Mouse (Mus musculus): ENCODE data around the gene Scnm1. TPM values are rescaled to one million over a fixed set of nuclear protein-coding genes. Genes with fewer than 3 reads are reported as not detected.
"Not testable (repeated sequence)": the region's sequence is repeated elsewhere in the genome, so short reads cannot be mapped to it uniquely, and the experiment has no call there.

The Scnm1 gene
- total RNA-seq, 2 experiments from 2014 or later = 33.9 to 34.2 TPM

DNA sequence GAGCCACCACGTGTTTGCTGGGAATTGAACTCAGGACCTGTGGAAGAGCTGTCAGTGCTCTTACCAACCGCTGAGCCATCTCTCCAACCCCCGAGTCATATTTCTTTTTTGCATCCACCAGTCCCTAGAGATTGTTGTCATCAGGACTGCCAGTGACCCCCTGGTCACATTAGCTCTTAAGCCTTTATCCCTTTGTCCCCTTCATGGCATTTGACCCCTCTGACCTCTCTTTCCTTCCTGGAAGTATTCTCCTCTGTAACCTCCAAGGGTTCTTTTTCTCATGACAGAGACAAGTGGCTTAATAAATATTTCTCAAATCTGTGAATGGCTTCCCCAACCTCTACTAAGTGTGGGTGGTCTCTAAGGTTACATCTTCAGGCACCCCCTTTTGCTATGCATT lies 14.1 kb upstream of the Scnm1 start:
- DNase-seq = no peak

DNA sequence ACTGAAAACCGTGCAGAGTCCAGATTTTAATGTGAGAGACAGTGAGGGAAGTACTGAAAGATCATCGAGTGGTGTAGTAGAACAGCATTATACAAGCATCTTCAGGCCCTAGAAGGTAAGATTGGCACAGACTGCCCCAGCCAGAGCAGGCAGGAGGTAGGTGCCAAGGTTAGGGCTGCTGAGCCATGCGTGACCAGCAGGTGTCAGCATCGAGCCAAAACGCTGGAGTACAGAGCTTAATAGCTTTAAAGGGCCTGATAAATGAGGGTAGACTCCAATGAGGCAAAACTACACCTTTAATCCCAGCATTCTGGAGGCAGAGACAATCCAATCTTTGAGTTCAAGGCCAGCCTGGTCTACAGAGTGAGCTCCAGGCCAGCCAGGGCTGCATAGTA lies 8.8 kb upstream of the Scnm1 start:
- DNase-seq = peak; percentile 93

DNA sequence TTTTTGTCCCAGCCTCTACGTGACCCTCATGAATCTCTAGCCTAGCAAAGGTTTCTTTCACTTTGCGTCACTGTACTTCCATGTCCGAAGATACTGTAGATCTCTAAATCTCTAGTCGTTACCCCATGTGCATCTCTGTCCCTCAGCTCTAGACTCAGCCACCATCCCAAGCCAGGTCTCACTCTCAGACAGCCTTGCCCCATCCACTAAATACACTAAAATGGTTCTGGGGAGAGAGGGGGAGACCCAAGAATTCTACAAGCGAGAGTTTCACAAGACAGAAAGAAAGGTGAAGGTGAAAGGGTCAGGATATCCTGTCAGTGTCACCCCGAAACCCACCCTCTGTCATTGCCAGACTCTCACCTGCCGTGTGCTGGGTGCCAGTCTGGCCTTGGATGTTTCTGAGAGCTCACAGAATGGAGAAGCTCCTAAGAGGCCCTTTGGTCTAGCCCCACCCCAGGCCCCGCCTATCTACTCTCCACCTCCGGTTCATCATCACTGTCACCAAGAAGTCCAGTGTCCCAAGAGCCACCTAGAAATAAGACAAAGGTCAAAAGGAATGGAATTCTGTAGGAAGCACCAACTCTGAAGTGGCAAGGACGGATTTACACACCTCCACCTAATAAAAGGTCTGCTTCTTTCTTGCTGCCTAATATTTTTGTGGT lies 8.3 kb upstream of the Scnm1 start, which contains the start of gene Tnfaip8l2:
TSS of gene Tnfaip8l2 (minus strand) at position 409 of the 665 bp plus-strand sequence.
- no peak for DNase-seq

DNA sequence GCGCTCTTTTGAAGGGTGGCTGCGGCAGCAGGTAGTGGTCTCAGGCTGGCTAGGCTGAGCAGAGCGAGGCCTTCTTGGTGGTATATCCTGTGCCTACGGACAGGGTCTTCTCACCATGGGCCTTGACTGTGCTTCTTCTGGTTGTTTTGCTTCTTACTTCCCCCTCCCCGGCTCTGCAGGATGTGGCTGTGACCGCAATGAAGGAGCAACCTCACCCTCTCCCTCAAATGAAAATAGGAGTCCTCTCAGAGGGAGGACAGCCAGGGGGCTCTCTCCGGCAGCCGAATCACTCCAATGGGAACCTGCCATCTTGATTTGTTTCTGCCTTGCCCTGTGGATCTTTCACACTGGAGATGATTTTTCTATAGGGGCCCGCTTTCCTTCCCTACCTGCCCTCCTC lies 7.7 kb upstream of the Scnm1 start:
- DNase-seq = no peak

DNA sequence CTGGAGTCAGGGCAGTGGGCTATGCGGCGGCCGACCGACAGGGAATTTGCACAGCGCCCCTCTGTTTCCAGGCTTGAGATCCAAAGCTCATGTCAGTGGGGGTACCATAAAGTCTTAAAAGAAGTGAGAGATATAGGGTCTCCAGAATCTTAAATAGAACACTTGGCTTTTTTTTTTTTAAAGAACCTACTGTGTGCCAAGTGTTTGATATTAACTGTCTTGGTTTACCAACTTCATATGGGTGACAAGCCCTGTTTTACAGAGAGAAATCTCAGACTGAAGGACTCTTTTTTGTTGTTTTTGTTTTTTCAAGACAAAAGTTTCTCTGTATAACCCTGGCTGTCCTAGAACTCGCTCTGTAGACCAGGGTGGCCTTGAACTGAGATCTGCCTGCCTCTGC lies 7.0 kb upstream of the Scnm1 start:
- DNase-seq = no peak

DNA sequence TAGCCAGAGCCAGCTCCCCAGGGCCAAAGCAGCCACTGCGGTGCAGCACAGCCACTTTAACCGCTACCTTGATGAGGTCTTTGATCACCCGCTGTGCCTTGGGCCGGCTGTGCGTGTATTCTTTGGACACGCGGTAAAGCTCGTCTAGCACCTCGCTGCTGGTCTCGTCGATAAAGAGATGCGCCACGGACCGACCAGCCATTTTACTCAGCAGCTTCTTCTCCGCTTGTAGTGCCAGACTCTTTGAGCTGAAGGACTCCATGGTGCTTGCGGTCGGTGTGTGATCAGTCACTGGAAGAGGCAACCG lies 6.4 kb upstream of the Scnm1 start:
- no peak for DNase-seq

DNA sequence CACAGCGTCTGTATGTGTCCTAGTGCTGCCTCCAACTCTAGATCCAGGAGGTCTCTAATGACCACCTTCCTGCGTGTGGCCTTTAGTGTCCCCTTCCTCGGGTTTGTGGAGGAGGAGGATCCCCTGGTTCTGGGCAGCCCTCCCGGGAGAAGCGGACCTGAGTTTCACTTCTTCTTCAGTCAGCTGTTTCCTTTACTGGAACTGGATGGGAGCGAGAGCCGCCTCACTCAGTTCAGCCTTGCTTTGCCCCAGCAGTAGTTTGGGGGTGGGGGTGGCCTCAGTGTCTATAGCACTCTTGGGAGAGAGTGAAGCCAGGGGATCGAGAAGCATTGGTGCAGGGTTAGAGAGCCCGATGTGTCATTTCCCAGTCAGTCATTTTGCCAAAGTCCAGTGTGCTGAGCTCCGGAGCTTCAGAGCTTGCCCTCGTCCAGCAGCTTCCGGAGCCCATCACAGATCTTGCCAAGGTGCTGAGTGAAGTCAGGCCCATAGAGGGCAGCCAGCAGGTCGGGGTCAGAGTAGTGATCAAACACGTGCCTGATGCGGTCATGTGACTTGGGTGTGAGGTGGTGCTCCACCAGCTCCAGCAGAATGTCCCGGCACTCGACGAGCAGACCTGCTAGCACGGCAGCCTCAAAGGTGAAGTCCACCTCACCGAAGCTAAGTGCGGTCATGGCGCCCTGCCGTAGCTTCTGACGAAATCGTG lies 5.9 kb upstream of the Scnm1 start:
- no peak for DNase-seq

DNA sequence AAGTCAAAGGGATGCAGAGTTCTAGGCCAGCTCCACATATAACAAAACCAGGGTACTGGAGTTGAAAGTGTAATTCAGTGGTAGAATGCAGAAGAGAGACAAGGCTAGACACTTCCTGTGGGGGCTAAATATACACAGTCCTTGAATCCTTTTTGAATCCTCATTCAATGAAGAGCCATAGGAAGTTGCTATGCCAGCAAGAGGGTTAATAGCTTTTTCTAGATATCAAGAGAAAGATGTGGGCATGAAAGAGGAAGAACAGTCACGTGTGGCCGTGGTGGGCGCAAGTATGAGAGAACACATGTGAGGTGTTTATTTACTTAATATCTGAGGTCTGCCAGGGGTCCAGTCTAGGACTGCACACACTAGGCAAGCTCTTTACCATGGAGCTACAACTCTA lies 2.5 kb upstream of the Scnm1 start:
- no peak for DNase-seq

DNA sequence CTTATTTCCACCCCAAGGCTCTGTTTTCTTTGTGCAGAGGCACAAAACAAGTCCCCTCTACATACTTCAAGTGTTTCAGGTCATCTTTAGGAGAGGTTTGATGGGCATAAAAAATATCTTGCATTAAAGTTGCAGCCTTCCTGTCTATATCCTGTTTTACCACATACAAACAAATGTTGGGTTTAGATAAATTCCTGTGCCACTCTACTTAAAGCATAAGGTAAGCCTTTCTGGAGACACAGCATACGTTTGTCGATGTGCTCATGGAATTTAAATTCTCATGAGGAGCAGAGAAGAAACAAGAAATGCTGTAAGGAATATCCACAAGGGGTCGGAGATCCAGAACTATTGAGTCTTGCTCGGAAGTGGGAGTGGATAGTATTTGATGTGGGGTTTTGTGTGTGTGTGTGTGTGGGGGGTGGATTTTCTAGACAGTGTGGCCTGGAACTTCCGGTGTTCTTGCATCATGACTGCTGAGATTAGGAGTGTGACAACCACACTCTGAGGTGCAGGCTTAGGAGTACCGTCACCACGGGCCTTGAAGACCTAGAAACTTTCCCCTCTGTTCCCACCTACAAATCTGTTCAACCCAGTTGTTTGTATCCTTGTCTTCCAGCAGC lies 1.7 kb upstream of the Scnm1 start:
- no peak for DNase-seq

DNA sequence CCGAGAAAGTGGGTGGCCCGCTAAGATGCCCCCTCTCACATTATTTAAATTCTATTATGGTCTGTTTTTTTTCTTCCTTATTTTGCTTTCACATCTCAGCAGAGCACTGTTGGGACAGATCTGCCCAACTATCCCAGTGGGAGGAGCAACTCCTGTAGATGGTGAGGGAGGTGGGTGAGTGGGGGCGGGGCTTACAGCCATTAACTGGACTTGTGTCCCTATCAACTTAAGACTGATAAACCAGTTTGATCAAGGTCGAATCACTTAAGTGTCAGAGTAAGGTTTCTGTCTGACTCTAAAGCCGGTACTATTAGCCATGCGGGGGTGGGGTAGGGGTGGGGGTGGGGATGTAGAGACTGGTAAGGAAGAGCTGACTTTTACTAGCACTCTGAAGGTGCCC lies 1.2 kb upstream of the Scnm1 start:
- DNase-seq = peak; percentile 57

DNA sequence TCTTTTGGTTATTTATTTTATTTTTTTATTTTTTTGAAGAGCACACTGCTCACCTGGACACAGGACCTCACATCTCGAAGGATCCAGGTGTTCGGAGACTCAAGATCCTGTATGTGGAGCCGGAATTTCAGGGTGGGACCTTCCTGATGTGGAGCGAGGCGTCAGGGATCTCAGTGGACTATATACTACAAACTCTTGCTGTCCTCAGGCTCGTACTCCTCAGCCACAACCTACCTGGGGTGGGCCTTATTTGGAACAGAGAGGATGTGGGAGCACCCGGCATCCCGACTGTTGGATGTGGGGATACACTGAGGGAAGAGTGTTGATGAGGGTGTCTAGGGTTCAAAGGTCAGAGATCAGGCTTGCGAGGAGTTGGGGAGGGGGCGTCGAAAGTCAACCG lies 322 bp upstream of the Scnm1 start:
- DNase-seq = not testable (repeated sequence)

DNA sequence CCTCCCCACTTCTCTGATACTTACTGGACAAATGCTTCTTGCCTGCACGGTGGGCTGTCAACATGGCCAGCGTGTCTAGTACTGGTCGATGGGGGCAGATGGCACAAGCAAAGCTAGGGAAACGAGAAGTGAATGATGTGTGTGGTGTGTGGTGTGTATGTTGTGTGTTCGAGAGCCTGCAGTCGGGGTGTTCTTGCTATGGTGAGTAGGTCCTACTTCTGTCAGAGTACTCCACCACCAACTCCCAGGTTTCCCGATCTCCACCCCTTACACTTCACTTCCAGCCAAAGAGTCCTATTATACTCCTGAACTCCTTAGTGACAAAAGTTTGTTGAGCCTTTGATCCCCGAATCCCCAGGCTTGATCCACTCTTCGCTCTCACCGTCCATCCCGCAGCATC lies 635 bp downstream of the Scnm1 start:
- DNase-seq = no peak

DNA sequence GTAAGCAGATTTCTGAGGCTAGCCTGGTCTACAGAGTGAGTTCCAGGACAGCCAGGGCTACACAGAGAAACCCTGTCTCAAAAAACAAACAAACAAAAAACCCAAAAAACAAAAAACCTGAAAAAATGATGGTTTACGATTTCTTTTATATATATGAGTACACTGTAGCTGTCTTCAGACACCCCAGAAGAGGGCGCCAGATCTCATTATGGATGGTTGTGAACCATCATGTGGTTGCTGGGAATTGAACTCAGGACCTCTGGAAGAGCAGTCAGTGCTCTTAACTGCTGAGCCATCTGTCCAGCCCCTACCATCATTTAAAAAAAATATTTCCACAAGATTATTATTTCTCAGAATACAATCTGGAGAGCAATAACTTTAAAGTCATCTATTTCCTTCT lies 1.4 kb downstream of the Scnm1 start:
- DNase-seq = not testable (repeated sequence)

DNA sequence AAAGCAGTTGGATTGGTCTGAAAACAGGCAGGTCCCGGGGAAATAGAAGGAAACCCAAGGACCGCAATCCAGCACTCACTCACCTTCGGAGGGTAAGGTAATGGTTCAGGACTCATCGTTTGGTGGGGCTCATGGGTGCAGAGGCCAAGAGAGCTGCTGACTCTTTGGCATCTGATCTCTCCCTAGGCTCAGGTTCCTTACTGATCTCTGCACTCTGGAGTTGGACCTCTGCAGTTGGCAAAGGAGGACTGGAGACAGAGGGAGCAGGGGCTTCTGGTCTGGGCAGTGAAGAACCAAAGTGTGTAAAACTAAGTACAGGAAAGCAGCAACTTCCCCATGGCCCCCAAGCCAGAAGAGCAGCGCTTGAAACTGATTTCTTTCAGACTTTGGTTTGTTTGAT lies 3.7 kb downstream of the Scnm1 start:
- no peak for DNase-seq

DNA sequence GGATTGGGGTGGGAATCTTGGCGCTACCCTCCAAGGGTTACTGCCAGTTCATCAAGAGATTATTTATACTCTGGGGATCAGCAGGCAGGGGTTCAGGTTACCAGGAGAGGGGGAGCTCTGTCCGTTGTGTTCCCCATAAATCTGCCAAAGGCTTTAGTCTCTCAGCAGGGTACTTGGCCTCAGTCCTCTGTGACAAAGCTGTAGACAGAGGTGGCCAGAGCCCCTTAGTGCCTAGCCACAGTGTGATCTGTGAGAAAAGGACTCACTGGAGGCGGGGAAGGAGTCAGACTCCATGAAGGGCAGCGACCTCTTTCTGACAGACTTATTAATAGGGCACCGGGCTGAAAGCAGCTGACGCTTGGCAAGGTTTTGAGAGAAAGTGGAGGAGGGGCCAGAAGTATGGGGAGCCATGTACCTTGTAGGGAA lies 4.6 kb downstream of the Scnm1 start:
- DNase-seq = peak; percentile 66

DNA sequence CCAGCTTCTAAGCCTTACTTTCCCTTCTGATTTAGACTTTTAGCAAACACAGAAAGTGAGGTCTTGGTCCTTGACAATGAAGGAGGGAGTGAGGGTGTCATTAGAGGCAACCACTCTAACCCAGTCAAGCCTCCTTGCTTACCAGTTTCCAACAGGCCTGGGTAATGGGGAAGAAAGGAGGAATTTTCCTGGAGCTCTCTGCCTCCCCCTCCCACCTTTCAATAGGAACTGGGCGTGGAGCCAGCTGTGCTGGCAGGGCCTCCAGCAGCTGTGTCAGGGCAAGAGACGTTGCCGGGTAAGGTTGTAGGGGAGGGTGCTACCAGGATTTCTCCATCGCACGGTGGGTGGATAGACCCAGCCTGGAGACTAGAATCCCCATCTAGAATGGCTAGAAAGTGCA lies 8.8 kb downstream of the Scnm1 start:
- DNase-seq = peak; percentile 87

DNA sequence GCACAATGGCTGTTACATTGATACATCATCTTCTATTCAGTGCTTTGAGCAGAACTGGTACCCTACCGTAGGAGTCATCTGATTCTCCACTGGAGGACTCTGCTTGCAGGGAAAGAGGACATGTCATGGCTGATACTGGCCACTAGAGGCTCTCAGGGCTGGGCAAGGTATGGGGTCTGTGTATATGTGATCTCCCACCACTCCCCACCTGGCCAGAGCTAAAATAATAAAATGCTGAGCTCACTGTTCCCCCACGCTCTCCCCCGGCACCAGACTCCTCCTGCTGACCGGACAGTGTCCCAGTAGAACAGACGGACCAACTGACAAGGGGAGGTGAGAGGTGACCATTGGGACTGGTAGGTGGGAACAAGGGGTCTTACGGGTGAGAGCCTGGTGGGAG lies 9.6 kb downstream of the Scnm1 start, which contains the start of gene Tmod4:
TSS of gene Tmod4 (plus strand) at position 231 of the 400 bp plus-strand sequence.
- DNase-seq = peak; percentile 37

DNA sequence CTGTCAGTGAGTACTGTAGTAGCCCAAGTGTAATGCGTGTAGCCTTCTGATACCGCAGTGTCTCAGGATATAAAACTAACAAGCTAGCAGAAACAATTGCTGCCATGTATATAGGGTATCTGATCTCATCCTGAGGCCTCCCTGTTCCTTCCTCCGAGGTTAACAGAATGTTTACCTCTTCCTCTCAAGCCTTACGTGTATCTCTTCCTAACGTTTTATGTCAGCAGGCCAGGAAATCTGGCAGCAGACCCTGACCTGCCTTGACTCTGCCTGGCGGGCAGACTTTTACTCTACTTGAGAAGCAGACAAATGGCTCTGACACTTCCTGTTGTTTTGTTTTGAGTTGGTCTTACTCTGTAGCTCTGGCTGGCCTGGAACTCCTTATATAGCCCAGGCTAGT lies 12.2 kb downstream of the Scnm1 start:
- peak; percentile 40 for DNase-seq

DNA sequence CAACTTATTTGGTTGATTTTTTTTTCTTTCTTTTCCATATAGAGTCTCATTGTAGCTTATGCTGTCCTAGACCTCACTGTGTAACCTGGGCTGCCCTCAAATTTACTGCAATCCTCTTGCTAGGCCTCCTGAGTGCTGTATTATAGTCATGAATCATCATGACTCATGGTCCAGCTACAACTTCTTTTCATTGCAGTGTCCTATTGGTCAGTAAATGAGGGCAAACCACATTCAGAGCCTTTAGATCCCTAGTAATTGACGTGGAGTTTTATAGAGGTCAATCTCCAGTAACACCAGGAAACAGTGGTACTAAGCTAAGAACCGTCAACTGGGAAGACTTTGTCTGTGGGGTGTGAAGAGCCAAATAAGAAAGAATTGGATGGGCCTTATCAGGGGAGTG lies 16.1 kb downstream of the Scnm1 start:
- no peak for DNase-seq

DNA sequence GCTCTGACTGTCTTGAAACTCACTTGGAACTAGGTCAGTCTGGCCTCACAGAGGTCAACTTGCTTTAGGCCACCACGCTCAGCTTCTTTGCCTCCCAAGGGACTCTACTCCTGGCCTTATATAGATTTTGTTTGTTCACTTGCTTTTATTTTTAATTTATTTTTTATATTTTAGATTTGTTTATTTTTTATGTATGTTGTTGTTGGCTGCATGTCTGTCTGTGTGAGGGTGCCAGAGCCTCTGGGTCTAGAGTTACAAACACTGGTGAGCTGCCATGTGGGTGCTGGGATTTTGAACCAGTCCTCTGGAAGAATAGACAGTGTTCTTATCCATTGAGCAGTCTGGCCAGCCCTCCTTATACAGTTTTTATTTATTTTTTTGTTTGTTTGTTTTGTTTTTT lies 21.1 kb downstream of the Scnm1 start:
- no peak for DNase-seq

DNA sequence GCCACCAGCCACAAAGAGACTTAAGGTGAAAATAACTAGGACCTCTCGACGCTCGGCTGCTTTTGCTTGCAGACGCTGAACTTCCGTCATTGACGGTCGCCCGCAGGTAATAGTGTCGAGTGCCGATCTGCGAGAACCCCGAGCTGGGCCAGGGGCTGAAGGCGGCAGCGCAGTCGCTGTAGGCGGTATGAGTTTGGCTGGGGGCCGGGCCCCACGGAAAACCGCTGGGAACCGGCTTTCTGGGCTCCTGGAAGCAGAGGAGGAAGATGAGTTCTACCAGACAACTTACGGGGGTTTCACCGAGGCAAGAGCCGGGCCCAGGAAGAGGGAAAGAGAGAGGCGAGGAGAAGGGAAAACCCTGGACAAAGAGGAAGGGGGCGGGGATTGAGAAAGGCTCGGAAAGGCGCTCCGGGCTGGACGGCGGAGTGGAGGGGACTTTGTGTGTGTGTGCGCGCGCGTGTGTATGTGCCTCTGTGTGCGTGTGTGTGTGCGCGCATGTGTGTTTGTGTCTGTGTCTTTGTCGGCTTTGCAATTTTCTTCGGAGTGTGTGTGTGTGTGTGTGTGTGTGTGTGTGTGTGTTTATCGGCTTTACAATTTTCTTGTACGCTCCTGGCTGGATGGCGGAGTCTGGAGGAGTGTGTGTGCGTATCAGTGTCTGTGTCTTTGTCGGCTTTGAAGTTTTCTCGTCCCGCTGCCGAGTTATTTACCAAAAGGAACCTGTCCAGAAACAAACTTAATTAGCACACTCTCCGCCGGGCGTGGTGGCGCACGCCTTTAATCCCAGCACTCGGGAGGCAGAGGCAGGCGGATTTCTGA lies 22.7 kb downstream of the Scnm1 start, which contains the start of gene Vps72:
TSS of gene Vps72 (plus strand) at position 112 of the 816 bp plus-strand sequence.
- DNase-seq = peak; percentile 89

DNA sequence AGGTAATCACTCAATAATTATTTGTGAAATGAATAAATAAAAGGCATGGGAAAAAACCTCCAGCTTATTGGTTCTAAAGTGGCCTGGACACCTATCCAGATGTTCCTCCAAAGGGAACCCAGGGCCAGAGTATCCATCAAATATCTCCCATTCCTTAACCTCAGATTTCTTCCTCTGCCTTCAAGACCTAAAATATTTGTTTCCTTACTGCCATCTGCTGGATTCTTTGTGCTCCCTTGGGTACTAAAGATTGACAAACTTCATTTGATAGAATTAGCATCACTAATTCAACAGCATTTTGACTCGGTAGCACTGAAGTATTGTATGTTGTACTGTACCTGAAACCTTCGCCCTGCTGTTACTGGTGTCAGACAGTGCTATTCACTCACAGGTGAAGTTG lies 25.9 kb downstream of the Scnm1 start:
- no peak for DNase-seq

DNA sequence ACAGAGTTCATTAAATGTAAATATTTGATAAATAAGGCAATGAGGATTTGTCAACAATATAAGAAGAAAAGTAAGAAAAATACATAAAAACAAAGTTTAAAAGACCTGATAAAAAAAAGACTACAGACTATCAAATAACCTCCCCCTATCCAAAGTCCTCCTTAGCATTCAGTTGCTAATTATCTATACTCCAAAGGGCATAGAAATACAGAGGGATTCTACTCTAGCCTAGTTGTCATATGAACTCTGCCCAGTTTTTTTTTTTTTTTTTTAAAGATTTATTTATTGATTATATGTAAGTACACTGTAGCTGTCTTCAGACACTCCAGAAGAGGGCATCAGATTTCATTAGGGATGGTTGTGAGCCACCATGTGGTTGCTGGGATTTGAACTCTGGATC lies 26.5 kb downstream of the Scnm1 start:
- not testable (repeated sequence) for DNase-seq

Data from heart, postnatal 4 days (tissue).